Mouse (Mus musculus) E14TG2a.4 (cell line): ENCODE data around the gene Srebf1.

Experiments
- H3K27me3 ChIP-seq: 2 replicates; pipeline ENCODE4 v1.6.1; 2014; ENCODE audit warnings: low read length, control low read depth; ENCODE audit not compliant: insufficient read depth
- H3K36me3 ChIP-seq: 2 replicates; pipeline ENCODE4 v1.6.1; 2014; ENCODE audit warnings: low read length, control low read depth; ENCODE audit not compliant: insufficient read depth
- H3K4me1 ChIP-seq: replicated peaks from 2 replicates; pipeline ENCODE4 v1.6.1; 2014; ENCODE audit warnings: low read depth, low read length, control low read depth
- H3K4me3 ChIP-seq: replicated peaks from 2 replicates; pipeline ENCODE4 v1.5.1; 2014; ENCODE audit warnings: mild to moderate bottlenecking, low read length
- H3K9me3 ChIP-seq: 2 replicates; pipeline ENCODE4 v1.6.1; 2014; ENCODE audit warnings: low read length, control low read depth
- CTCF ChIP-seq: conservative IDR thresholded peaks from 2 replicates; pipeline ENCODE4 v1.5.1; 2014; ENCODE audit warnings: low read length
- NANOG ChIP-seq: IDR thresholded peaks from 2 replicates; pipeline ENCODE4 v1.6.1; 2014; ENCODE audit warnings: borderline replicate concordance, low read length, mixed read lengths
- POU5F1 ChIP-seq: IDR thresholded peaks from 2 replicates; pipeline ENCODE4 v1.6.1; 2014; ENCODE audit warnings: low read length, borderline replicate concordance

The Srebf1 gene

GRCm38 (mm10) chr11:60231326-60231725, 8.9 kb upstream of the Srebf1 start:
- peaks cover 15% of the 10 kb centered on the region; the same call in 1 of the 2 replicates for H3K36me3 ChIP-seq
- no peak overlapping the region for H3K4me3 ChIP-seq
- H3K4me1 ChIP-seq, result peaks cover 55% of the 10 kb centered on the region
- H3K27me3 ChIP-seq, result peaks cover 4% of the 10 kb centered on the region; the same call in 1 of the 2 replicates
- TF ChIP-seq NANOG (no peak), POU5F1 (no peak), CTCF (no peak)
- no peaks in the 10 kb centered on the region for H3K9me3 ChIP-seq

- Histone ChIP-seq H3K4me3 (peak overlapping the region; percentile 7; the same call in 1 of the 2 replicates), H3K36me3 (peaks cover 15% of the 10 kb centered on the region; the same call in 1 of the 2 replicates), H3K4me1 (peaks cover 47% of the 10 kb centered on the region), H3K27me3 (peaks cover 4% of the 10 kb centered on the region; the same call in 1 of the 2 replicates), H3K9me3 (no peaks in the 10 kb centered on the region)
- no peak for TF ChIP-seq CTCF
- no peak for TF ChIP-seq POU5F1
- no peak for TF ChIP-seq NANOG
Measured at GRCm38 (mm10) chr11:60230512-60230911, 8.1 kb upstream of the Srebf1 start.

DNA sequence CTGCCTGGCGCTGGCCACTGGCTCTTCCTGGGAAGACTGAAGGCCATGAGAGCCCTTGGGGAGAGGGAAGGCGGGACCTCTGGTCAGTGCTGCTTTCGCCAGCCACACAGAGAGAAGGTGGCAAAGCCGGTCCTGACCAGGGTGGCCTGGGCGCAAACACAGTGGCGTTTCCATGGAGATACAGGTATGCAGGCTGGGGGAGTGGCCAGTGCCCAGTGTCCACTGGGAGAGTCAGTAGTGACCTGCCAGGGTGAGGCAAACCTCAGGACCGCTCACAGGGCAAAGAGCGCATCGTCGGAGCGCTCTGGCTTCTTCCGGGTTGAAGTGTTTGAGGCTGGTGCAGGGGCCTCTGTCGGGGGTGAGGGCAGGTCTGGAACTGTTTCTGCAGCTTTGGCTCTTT, 7.4 kb upstream of the Srebf1 start:
- Histone ChIP-seq H3K4me3 (no peak overlapping the region), H3K36me3 (peaks cover 15% of the 10 kb centered on the region; the same call in 1 of the 2 replicates), H3K27me3 (peaks cover 4% of the 10 kb centered on the region; the same call in 1 of the 2 replicates), H3K9me3 (no peaks in the 10 kb centered on the region), H3K4me1 (peaks cover 47% of the 10 kb centered on the region)
- TF ChIP-seq CTCF (no peak), POU5F1 (no peak), NANOG (no peak)

DNA sequence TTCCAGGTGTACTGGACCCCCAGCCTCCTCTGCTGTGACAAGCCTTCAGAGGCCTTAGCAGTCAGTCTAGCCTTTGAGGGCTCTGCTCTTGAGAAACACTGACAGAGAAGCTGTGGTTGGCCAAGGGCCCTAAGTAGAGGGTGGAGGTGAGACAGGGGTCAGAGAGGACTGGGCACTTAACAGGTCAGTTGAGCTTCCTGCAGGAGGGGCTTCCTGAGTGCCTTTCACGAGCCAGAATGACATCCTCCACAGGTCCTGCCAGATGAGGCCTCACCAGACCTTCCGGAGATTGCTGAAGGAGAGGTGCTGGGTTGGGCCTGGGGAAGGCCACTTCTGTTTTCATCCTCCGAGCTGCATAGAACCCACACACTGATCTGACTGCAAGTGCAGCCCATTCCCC, 6.1 kb upstream of the Srebf1 start:
- TF ChIP-seq POU5F1 (no peak), CTCF (no peak), NANOG (no peak)
- peaks cover 15% of the 10 kb centered on the region; the same call in 1 of the 2 replicates for H3K36me3 ChIP-seq

GRCm38 (mm10) chr11:60225874-60226273, 3.5 kb upstream of the Srebf1 start:
- peaks cover 4% of the 10 kb centered on the region; the same call in 1 of the 2 replicates for H3K27me3 ChIP-seq
- no peaks in the 10 kb centered on the region for H3K9me3 ChIP-seq
- H3K4me3 ChIP-seq, result no peak overlapping the region
- peaks cover 15% of the 10 kb centered on the region; the same call in 1 of the 2 replicates for H3K36me3 ChIP-seq
- TF ChIP-seq CTCF, result no peak
- H3K4me1 ChIP-seq, result peaks cover 53% of the 10 kb centered on the region

More for the DNA sequence above, 6.1 kb upstream of the Srebf1 start:
- Histone ChIP-seq H3K9me3 (no peaks in the 10 kb centered on the region), H3K27me3 (peaks cover 4% of the 10 kb centered on the region; the same call in 1 of the 2 replicates), H3K4me3 (no peak overlapping the region), H3K4me1 (peaks cover 57% of the 10 kb centered on the region)

GRCm38 (mm10) chr11:60224676-60225075, 2.3 kb upstream of the Srebf1 start:
- Histone ChIP-seq H3K27me3 (peaks cover 4% of the 10 kb centered on the region; the same call in 1 of the 2 replicates), H3K9me3 (no peaks in the 10 kb centered on the region), H3K4me3 (no peak overlapping the region), H3K36me3 (peaks cover 15% of the 10 kb centered on the region; the same call in 1 of the 2 replicates), H3K4me1 (peaks cover 48% of the 10 kb centered on the region)
- peak; percentile 26 for TF ChIP-seq CTCF
- no peak for TF ChIP-seq NANOG

DNA sequence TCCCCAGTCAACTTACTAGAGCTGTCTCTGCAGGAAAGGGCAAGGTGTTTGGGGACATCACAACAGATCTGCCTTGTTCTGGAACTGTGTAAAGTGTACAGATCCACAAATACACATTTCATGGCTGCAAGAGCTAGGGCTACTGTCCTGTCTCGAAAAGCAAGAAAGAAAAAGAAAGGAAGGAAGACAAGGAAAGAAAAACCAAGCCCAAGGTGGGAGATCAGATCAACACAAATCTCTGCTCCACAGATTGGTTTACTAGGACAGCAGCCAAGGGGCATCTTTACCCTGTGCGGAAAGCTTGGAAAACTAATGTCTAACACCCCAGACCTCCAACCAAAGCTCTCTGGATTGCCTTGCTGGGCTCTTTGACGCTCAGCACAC, 304 bp downstream of the Srebf1 start:
- Histone ChIP-seq H3K36me3 (peaks cover 24% of the 10 kb centered on the region), H3K4me3 (peak overlapping the region; percentile 86), H3K27me3 (peaks cover 3% of the 10 kb centered on the region; the same call in 1 of the 2 replicates), H3K4me1 (peaks cover 70% of the 10 kb centered on the region), H3K9me3 (no peaks in the 10 kb centered on the region)
- TF ChIP-seq NANOG, result no peak
- TF ChIP-seq CTCF, result no peak
- no peak for TF ChIP-seq POU5F1

DNA sequence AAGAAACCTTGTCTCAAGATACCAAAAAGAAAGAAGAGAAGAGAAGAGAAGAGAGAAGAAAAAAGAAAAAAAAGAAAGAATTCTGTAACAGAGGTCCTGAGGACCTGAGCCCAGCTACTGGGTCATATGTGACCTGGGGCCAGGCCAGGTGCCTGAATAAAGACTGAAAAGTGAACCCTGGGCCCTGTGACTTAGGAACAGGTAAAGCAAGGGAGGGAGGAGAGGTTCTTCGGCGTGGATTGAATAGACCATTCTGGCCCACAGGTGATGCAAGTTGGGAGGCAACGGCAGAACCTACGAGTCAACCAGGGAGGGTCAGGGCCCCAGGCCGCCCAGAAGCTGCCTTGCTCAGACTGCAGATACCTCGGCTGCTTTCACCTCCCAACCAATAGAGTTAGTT, 956 bp downstream of the Srebf1 start:
- Histone ChIP-seq H3K4me3 (peak overlapping the region; percentile 86), H3K36me3 (peaks cover 30% of the 10 kb centered on the region), H3K4me1 (peaks cover 76% of the 10 kb centered on the region), H3K27me3 (no peaks in the 10 kb centered on the region), H3K9me3 (no peaks in the 10 kb centered on the region)
- TF ChIP-seq NANOG, result no peak
- no peak for TF ChIP-seq POU5F1
- no peak for TF ChIP-seq CTCF

GRCm38 (mm10) chr11:60220291-60220804, 2.0 kb downstream of the Srebf1 start:
- Histone ChIP-seq H3K4me3 (peak overlapping the region; percentile 86), H3K9me3 (no peaks in the 10 kb centered on the region), H3K36me3 (peaks cover 41% of the 10 kb centered on the region), H3K27me3 (no peaks in the 10 kb centered on the region), H3K4me1 (peaks cover 87% of the 10 kb centered on the region)
- TF ChIP-seq NANOG (no peak), POU5F1 (no peak), CTCF (no peak)
